In genomic region chr12:24912174-24912573, GRCm38 (mm10) we compare ENCODE assay signal across 20 mouse cellular contexts.
DNase-seq lines count a peak whose midpoint lies in the region; ATAC-seq lines count a peak whose summit lies in the region.
"Had no signal": no experiment of that assay in that cellular context is flagged by ENCODE, and none has a peak within 500 bp of the region (broad histone marks: within the 10 kb centered on the region; RNA-seq: fewer than 3 reads in every experiment).

No protein-coding gene starts in this region.

- peak overlapping the region; percentile 69 for H3K27ac ChIP-seq in lung, embryonic 15.5 days
- peak overlapping the region; percentile 84 to 93 for H3K27ac ChIP-seq in heart, embryonic 14.5 days (replicated peaks in 1 of 2; ENCODE audit: control insufficient read depth in 1 of 2, insufficient read depth in 1 of 2, low read depth in 2 of 2, low read length in 2 of 2)
- H3K27ac ChIP-seq in limb, embryonic 11.5 days (replicated peaks; ENCODE audit: low read depth, low read length) = peak overlapping the region; percentile 52
- H3K27ac ChIP-seq: hindbrain, embryonic 15.5 days; kidney, embryonic 15.5 days had no signal

- WGBS in lung, embryonic 15.5 days = 33% methylated on average over 6 of the region's 6 CpGs
- WGBS in heart, embryonic 14.5 days = 25% methylated on average over 6 of the region's 6 CpGs
- 56% methylated on average over 6 of the region's 6 CpGs for WGBS in limb, embryonic 11.5 days

- H3K4me2 ChIP-seq in lung, embryonic 15.5 days = no peak overlapping the region
- H3K4me2 ChIP-seq in heart, embryonic 14.5 days (ENCODE audit: low read length) = peak overlapping the region; percentile 42
- H3K4me2 ChIP-seq in limb, embryonic 11.5 days (ENCODE audit: low read depth, severe bottlenecking) = no peak overlapping the region
- H3K4me2 ChIP-seq: hindbrain, embryonic 15.5 days; kidney, embryonic 15.5 days had no signal

- H3K4me3 ChIP-seq in lung, embryonic 15.5 days = no peak overlapping the region
- H3K4me3 ChIP-seq in heart, embryonic 14.5 days (ENCODE audit: control insufficient read depth in 1 of 2, insufficient read depth in 1 of 2, low read depth in 1 of 2, low read length in 2 of 2) = no peak overlapping the region
- no peak overlapping the region for H3K4me3 ChIP-seq in limb, embryonic 11.5 days (ENCODE audit: low read depth, low read length)
- H3K4me3 ChIP-seq: hindbrain, embryonic 15.5 days; kidney, embryonic 15.5 days had no signal

- ATAC-seq in lung, embryonic 15.5 days (ENCODE audit: borderline replicate concordance, extremely low read depth, low FRiP score, low TSS enrichment) = no peak; the same call in 1 of the 2 replicates
- peak; percentile 39; the same call in 1 of the 2 replicates for ATAC-seq in heart, embryonic 14.5 days (ENCODE audit: insufficient number of reproducible peaks, insufficient read depth, low FRiP score, low read depth)
- ATAC-seq in limb, embryonic 11.5 days (ENCODE audit: insufficient number of reproducible peaks, low FRiP score, low TSS enrichment, low read depth) = no peak
- ATAC-seq: forebrain, embryonic 14.5 days; inflammation-experienced regulatory T-cells, adult 6 months; Patski had no signal

- peak; percentile 11 for DNase-seq in heart, adult 8-10 months (ENCODE audit: low spot score)
- no peak for DNase-seq in heart, adult 11 months
- no peak for DNase-seq in lung, postnatal 14 days
- DNase-seq in limb, embryonic 11.5 days (ENCODE audit: low spot score) = no peak
- DNase-seq in frontal cortex, postnatal 14 days (ENCODE audit: low spot score in 2 of 2) = no peak
- DNase-seq in frontal cortex, adult 2 months (ENCODE audit: extremely low spot score in 1 of 2, low spot score in 1 of 2) = no peak
- DNase-seq: adrenal gland, postnatal 10 days; cerebellum, adult 8-10 months; cerebellum, postnatal 36 days; kidney, adult 18-20 months; kidney, postnatal 25 days; midbrain, embryonic 14.5 days; thymus, postnatal 4 days had no signal

- H3K4me1 ChIP-seq in lung, embryonic 15.5 days = peaks cover 8% of the 10 kb centered on the region
- peaks cover 22 to 34% of the 10 kb centered on the region in 2 experiments for H3K4me1 ChIP-seq in heart, embryonic 14.5 days (ENCODE audit: control insufficient read depth in 2 of 2, insufficient read depth in 2 of 2, low read length in 2 of 2)
- peaks cover 15% of the 10 kb centered on the region for H3K4me1 ChIP-seq in limb, embryonic 11.5 days (ENCODE audit: control insufficient read depth, insufficient read depth, low read length)
- H3K4me1 ChIP-seq: hindbrain, embryonic 15.5 days; kidney, embryonic 15.5 days had no signal

- H3K36me3 ChIP-seq in lung, embryonic 15.5 days = no peaks in the 10 kb centered on the region
- H3K36me3 ChIP-seq in heart, embryonic 14.5 days (ENCODE audit: control insufficient read depth, insufficient read depth, low read length) = peaks cover 8% of the 10 kb centered on the region; the same call in 1 of the 2 replicates
- H3K36me3 ChIP-seq in limb, embryonic 11.5 days (ENCODE audit: control insufficient read depth, insufficient read depth, low read length) = no peaks in the 10 kb centered on the region; the same call in 1 of the 2 replicates

- H3K9me3 ChIP-seq in lung, embryonic 15.5 days = no peaks in the 10 kb centered on the region
- H3K9me3 ChIP-seq in heart, embryonic 14.5 days (ENCODE audit: control insufficient read depth, low read length) = no peaks in the 10 kb centered on the region
- H3K9me3 ChIP-seq in limb, embryonic 11.5 days (ENCODE audit: control insufficient read depth, low read length) = no peaks in the 10 kb centered on the region
- H3K9me3 ChIP-seq: hindbrain, embryonic 15.5 days; kidney, embryonic 15.5 days had no signal

- H3K9ac ChIP-seq in lung, embryonic 15.5 days = no peak overlapping the region
- no peak overlapping the region for H3K9ac ChIP-seq in heart, embryonic 14.5 days (ENCODE audit: low read length)
- H3K9ac ChIP-seq in limb, embryonic 11.5 days (ENCODE audit: low read length) = no peak overlapping the region
- H3K9ac ChIP-seq: hindbrain, embryonic 15.5 days; kidney, embryonic 15.5 days had no signal

- H3K27me3 ChIP-seq in lung, embryonic 15.5 days = no peaks in the 10 kb centered on the region
- H3K27me3 ChIP-seq in heart, embryonic 14.5 days (ENCODE audit: control insufficient read depth, insufficient read depth, low read length) = no peaks in the 10 kb centered on the region
- H3K27me3 ChIP-seq in limb, embryonic 11.5 days (ENCODE audit: control insufficient read depth, insufficient read depth, low read length) = no peaks in the 10 kb centered on the region
- H3K27me3 ChIP-seq: hindbrain, embryonic 15.5 days; kidney, embryonic 15.5 days; Patski had no signal
